Mouse (Mus musculus): ENCODE data around the gene Ncoa5. TPM values are rescaled to one million over a fixed set of nuclear protein-coding genes. Genes with fewer than 3 reads are reported as not detected.

Ncoa5 gene
- polyA plus RNA-seq, 1 experiment from 2014 or later, result 21.6 TPM

DNA sequence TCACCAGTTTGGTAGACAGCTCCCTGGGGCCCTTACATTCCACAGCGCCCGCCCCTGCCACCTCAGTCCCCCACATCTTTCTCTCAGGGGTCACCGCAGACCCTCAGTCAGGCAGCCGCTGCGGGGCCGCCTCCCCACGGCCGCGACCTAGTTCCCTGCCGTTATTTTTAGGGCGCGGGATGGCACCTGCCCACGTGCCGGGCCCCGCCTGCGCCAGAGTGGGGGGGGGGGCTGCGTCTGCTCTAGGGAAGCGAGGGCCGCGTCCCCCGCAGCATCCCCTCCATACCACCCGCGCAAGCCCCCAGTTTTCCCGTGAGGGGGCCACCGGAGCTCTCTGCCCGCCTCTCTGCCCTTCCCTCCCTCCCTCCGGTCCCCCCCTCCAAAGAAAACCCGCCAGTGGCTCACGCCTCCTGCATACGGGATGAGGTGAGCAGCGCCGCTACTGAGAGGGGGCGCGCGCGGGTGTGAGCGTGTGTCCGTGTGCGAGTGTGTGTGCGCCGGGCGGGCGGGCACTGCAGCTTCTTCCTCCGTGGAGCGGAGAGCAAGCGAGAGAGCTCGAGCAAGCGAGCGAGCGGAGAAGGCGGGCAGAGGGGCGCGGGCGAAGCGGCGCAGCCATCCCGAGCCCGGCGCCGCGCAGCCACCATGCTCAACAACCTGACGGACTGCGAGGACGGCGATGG lies 66.8 kb downstream of the Ncoa5 start:
- ATAC-seq, result peak; percentile 14; the same call in 1 of the 2 replicates
- H3K4me1 ChIP-seq (ENCODE audit: insufficient read depth, low read depth, low read length), result no peaks in the 10 kb centered on the region
- H3K27ac ChIP-seq (ENCODE audit: low read length), result no peak overlapping the region
- TF ChIP-seq EP300 (IDR thresholded peaks at IDR 0.05) (no peak), CTCF (IDR thresholded peaks at IDR 0.05) (no peak)
- 3% methylated on average over 55 of the region's 65 CpGs for WGBS
- H3K9ac ChIP-seq (replicated peaks; ENCODE audit: low read depth), result no peak overlapping the region
- H3K9me3 ChIP-seq (ENCODE audit: low read length), result no peaks in the 10 kb centered on the region
- DNase-seq (ENCODE audit: low spot score), result no peak
- H3K4me3 ChIP-seq (ENCODE audit: low read depth, low read length), result no peak overlapping the region; the same call in 1 of the 2 replicates
- H3K36me3 ChIP-seq (ENCODE audit: insufficient read depth, low read length), result no peaks in the 10 kb centered on the region
- H3K4me2 ChIP-seq (replicated peaks; ENCODE audit: low read depth, low read length), result no peak overlapping the region
- peaks cover 53% of the 10 kb centered on the region for H3K27me3 ChIP-seq (replicated peaks; ENCODE audit: insufficient read depth, low read length)

DNA sequence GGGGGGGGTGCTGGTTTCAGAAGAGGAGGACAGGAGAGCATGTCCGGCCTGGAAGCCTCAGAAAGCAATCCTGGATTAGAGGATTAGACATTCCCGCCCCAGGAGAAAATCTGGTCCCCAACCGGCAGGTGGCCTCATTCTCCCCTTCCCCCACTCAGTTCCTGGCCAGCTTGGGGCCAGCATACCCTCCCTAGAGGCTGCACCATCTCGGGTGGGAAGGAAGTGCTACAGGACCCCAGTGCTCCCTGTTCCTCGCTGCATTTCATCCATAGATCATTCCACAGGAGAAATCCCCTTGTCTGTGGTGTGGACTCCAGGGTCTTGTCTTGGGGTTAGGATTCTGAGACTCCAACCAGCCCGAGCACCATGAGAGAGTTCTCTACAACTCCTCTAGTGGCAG lies 67.5 kb downstream of the Ncoa5 start:
- WGBS, result 15% methylated on average over 6 of the region's 6 CpGs
- ATAC-seq (no peak), DNase-seq (ENCODE audit: low spot score) (no peak)
- no peak overlapping the region for H3K4me3 ChIP-seq (ENCODE audit: low read depth, low read length)
- H3K4me2 ChIP-seq (replicated peaks; ENCODE audit: low read depth, low read length), result no peak overlapping the region
- TF ChIP-seq EP300 (IDR thresholded peaks at IDR 0.05) (no peak), CTCF (IDR thresholded peaks at IDR 0.05) (0 out of 2 replicates have a peak, but pooled peaks have one; percentile 10)
- H3K36me3 ChIP-seq (ENCODE audit: insufficient read depth, low read length), result no peaks in the 10 kb centered on the region
- no peak overlapping the region for H3K9ac ChIP-seq (replicated peaks; ENCODE audit: low read depth)
- no peaks in the 10 kb centered on the region for H3K4me1 ChIP-seq (ENCODE audit: insufficient read depth, low read depth, low read length)
- H3K27me3 ChIP-seq (replicated peaks; ENCODE audit: insufficient read depth, low read length), result peaks cover 52% of the 10 kb centered on the region
- no peaks in the 10 kb centered on the region for H3K9me3 ChIP-seq (ENCODE audit: low read length)
- no peak overlapping the region for H3K27ac ChIP-seq (ENCODE audit: low read length)

DNA sequence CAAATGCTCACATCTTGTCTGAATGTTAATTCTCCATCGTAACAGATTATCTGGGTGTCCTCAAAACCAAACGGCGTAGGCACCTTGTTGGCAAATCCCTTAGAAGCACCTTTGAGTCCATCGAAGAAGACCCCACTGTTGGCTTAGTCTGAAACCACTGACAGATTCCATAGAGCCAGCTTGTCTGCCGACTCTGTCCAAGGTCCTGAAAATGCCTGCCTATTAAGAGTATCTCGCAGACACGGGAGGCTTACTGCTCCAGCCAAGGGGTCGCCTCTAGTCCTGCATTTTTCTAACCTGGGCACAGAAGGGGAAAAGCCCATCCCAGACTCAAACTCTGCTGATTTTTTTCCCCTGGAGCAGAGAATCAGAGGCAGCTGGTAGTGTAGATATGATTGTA lies 68.3 kb downstream of the Ncoa5 start:
- H3K27me3 ChIP-seq (replicated peaks; ENCODE audit: insufficient read depth, low read length), result peaks cover 48% of the 10 kb centered on the region
- H3K9me3 ChIP-seq (ENCODE audit: low read length), result no peaks in the 10 kb centered on the region
- H3K4me1 ChIP-seq (ENCODE audit: insufficient read depth, low read depth, low read length), result no peaks in the 10 kb centered on the region
- no peak overlapping the region for H3K27ac ChIP-seq (ENCODE audit: low read length)
- ATAC-seq (no peak), DNase-seq (ENCODE audit: low spot score) (peak; percentile 54)
- no peak overlapping the region for H3K4me3 ChIP-seq (ENCODE audit: low read depth, low read length)
- 17% methylated on average over 8 of the region's 8 CpGs for WGBS
- no peaks in the 10 kb centered on the region for H3K36me3 ChIP-seq (ENCODE audit: insufficient read depth, low read length)
- no peak overlapping the region for H3K9ac ChIP-seq (replicated peaks; ENCODE audit: low read depth)
- no peak overlapping the region for H3K4me2 ChIP-seq (replicated peaks; ENCODE audit: low read depth, low read length)
- TF ChIP-seq CTCF (IDR thresholded peaks at IDR 0.05), result no peak
- no peak for TF ChIP-seq EP300 (IDR thresholded peaks at IDR 0.05)

DNA sequence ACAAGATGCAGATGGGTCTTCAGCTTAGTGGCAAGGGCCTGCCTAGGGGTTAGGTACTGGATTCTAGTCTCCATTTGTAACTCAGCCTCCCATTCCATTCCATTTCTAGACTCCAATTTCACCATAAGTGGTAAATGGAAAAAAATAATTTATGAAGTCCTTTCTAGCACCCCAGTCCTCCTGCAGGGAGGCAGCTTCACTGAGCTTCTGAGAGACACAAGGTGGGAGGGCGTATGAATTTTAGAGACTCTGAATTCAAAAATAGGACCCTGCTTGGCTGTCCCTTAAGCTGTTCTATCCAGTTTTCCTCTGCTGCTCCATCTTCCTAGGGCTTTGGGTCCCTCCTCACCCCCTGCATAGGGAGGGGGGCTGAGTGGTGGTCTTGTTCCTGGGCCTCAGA lies 69.7 kb downstream of the Ncoa5 start:
- Histone ChIP-seq H3K36me3 (ENCODE audit: insufficient read depth, low read length) (no peaks in the 10 kb centered on the region), H3K9ac (replicated peaks; ENCODE audit: low read depth) (no peak overlapping the region), H3K4me1 (ENCODE audit: insufficient read depth, low read depth, low read length) (no peaks in the 10 kb centered on the region), H3K27ac (ENCODE audit: low read length) (no peak overlapping the region), H3K4me3 (ENCODE audit: low read depth, low read length) (no peak overlapping the region), H3K9me3 (ENCODE audit: low read length) (no peaks in the 10 kb centered on the region), H3K27me3 (replicated peaks; ENCODE audit: insufficient read depth, low read length) (peaks cover 34% of the 10 kb centered on the region), H3K4me2 (replicated peaks; ENCODE audit: low read depth, low read length) (no peak overlapping the region)
- ATAC-seq (no peak), DNase-seq (ENCODE audit: low spot score) (no peak)
- TF ChIP-seq EP300 (IDR thresholded peaks at IDR 0.05), result no peak
- WGBS, result 79% methylated on average over 1 of the region's 1 CpGs

DNA sequence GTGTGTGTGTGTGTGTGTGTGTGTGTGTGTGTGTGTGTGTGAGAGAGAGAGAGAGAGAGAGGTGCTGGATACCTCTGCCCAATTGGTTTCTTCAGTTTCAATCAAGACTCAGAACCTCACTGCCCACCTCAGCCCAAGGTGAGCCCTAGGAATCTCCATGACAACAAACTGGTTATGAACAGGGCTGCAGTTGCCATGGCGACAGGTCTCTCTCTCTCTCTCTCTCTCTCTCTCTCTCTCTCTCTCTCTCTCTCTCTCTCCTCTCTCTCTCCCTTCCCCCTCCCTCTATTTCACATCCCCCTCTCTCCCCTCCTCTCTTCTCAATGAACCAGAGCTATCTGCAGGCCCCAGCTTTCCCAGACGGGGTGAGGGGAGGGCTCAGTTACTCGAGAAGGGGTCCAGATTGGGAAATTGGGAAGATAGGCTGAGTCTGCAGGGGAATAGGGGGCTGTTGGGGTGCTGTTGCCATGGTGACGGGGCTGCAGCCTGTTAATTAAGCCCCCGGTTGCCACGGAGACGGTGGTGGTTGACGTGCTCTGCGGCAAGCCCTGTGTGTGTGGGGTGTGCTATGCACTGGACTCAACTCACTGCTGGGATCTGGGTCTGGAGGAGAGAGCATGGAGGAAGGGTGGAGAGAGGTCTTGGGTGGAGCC lies 70.3 kb downstream of the Ncoa5 start:
- Histone ChIP-seq H3K36me3 (ENCODE audit: insufficient read depth, low read length) (no peaks in the 10 kb centered on the region), H3K4me3 (ENCODE audit: low read depth, low read length) (no peak overlapping the region), H3K27ac (ENCODE audit: low read length) (no peak overlapping the region), H3K4me1 (ENCODE audit: insufficient read depth, low read depth, low read length) (no peaks in the 10 kb centered on the region), H3K4me2 (replicated peaks; ENCODE audit: low read depth, low read length) (no peak overlapping the region), H3K9ac (replicated peaks; ENCODE audit: low read depth) (no peak overlapping the region), H3K9me3 (ENCODE audit: low read length) (no peaks in the 10 kb centered on the region), H3K27me3 (replicated peaks; ENCODE audit: insufficient read depth, low read length) (peaks cover 27% of the 10 kb centered on the region)
- no peak for DNase-seq (ENCODE audit: low spot score)
- ATAC-seq, result no peak
- 41% methylated on average over 9 of the region's 9 CpGs for WGBS
- TF ChIP-seq EP300 (IDR thresholded peaks at IDR 0.05), result no peak
- no peak for TF ChIP-seq CTCF (IDR thresholded peaks at IDR 0.05)

DNA sequence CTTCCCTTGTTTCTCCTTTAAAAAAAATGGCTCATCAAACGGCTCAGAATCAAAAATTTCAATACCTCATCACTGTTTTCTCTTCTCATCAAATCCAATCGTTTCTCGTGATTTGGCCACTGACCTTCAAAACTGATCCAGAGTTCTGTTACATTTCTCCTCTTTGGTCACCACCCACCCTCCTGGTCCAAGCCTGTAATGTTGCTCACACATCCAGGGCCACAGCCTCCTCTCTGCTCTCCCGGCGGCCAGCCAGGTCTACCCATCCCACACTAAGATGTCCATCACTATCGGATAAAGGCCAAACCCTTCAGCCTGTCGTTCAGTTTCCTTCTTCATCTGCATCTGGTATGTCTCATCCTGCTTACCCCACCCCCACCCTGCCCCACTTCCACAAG lies 72.5 kb downstream of the Ncoa5 start:
- no peak overlapping the region for H3K4me3 ChIP-seq (ENCODE audit: low read depth, low read length)
- TF ChIP-seq CTCF (IDR thresholded peaks at IDR 0.05) (no peak), EP300 (IDR thresholded peaks at IDR 0.05) (no peak)
- no peak for DNase-seq (ENCODE audit: low spot score)
- H3K9me3 ChIP-seq (ENCODE audit: low read length), result no peaks in the 10 kb centered on the region
- no peaks in the 10 kb centered on the region for H3K36me3 ChIP-seq (ENCODE audit: insufficient read depth, low read length)
- WGBS, result 46% methylated on average over 7 of the region's 7 CpGs
- no peak overlapping the region for H3K9ac ChIP-seq (replicated peaks; ENCODE audit: low read depth)
- H3K27ac ChIP-seq (ENCODE audit: low read length), result no peak overlapping the region
- no peak overlapping the region for H3K4me2 ChIP-seq (replicated peaks; ENCODE audit: low read depth, low read length)
- no peaks in the 10 kb centered on the region for H3K4me1 ChIP-seq (ENCODE audit: insufficient read depth, low read depth, low read length)
- ATAC-seq, result no peak
- peaks cover 6% of the 10 kb centered on the region for H3K27me3 ChIP-seq (replicated peaks; ENCODE audit: insufficient read depth, low read length)

All from lung, postnatal 0 days (tissue).